Mouse (Mus musculus) forebrain, postnatal 0 days (tissue): ENCODE measurements at regions not wholly inside any gene's neighbourhood (a gene's known extent, or its start where the extent isn't known, plus 50 kb on each side); places are given as distances from the start of the nearest gene placed in this dataset.
A peak's percentile ranks its signal among the peaks of the same experiment; 100 is the strongest.

Source experiments
- ATAC-seq: fragments of 200-750 bp; cut with Nextera tagmentation; 2 replicates; pipeline ENCODE4 v1.8.0; 2017; ENCODE audit warnings: mild to moderate bottlenecking, moderate library complexity
- DNase-seq: peaks from one replicate; pipeline ENCODE4 v3.0.0-alpha.2; 2015
- H3K27ac ChIP-seq: fragments of 300-500 bp; sonication (generic); 2 replicates; pipeline ENCODE4 v1.5.1; 2014; ENCODE audit warnings: low read depth, mild to moderate bottlenecking, antibody characterized with exemption, low read length, moderate library complexity, mixed read lengths
- H3K27me3 ChIP-seq: fragments of 300-500 bp; sonication (generic); 2 replicates; pipeline ENCODE4 v1.6.1; 2014; ENCODE audit warnings: mild to moderate bottlenecking, low read length, mixed read lengths; ENCODE audit not compliant: insufficient read depth
- H3K36me3 ChIP-seq: fragments of 300-500 bp; sonication (generic); 2 replicates; pipeline ENCODE4 v1.6.1; 2014; ENCODE audit warnings: mild to moderate bottlenecking, moderate library complexity; ENCODE audit not compliant: insufficient read depth
- H3K4me1 ChIP-seq: fragments of 300-500 bp; sonication (generic); 2 replicates; pipeline ENCODE4 v1.6.1; 2014; ENCODE audit warnings: antibody characterized with exemption; ENCODE audit not compliant: insufficient read depth
- H3K4me2 ChIP-seq: fragments of 300-500 bp; sonication (generic); 2 replicates; pipeline ENCODE4 v1.6.1; 2014; ENCODE audit warnings: low read depth, mild to moderate bottlenecking, moderate library complexity
- H3K4me3 ChIP-seq: fragments of 300-500 bp; sonication (generic); 2 replicates; pipeline ENCODE4 v1.5.1; 2014; ENCODE audit warnings: low read depth, low read length, mixed read lengths
- H3K9ac ChIP-seq: fragments of 300-500 bp; sonication (generic); 2 replicates; pipeline ENCODE4 v1.6.1; 2014; ENCODE audit warnings: mild to moderate bottlenecking
- H3K9me3 ChIP-seq: fragments of 300-500 bp; sonication (generic); 2 replicates; pipeline ENCODE4 v1.6.1; 2016; ENCODE audit warnings: low read length
- CTCF ChIP-seq: sonication (generic); IDR thresholded peaks from 2 replicates; pipeline ENCODE4 v1.5.1; 2016; ENCODE audit warnings: antibody characterized with exemption, control low read depth, low read depth
- WGBS: fragments of 180-500 bp; shearing (Covaris S2); extraction: QIAGEN DNeasy Blood & Tissue Kit; methylation state at CpG from one replicate; pipeline ENCODE4 v1.1.7; 2014; 5-methylcytosine and 5-hydroxymethylcytosine counted together

GRCm38 (mm10) chr15:37154934-37155333 is 147.4 kb upstream of the Zfp706 start:
- no peaks in the 10 kb centered on the region for H3K9me3 ChIP-seq
- no peak overlapping the region for H3K27ac ChIP-seq
- no peak overlapping the region for H3K9ac ChIP-seq
- WGBS, result 84% methylated on average over 4 of the region's 4 CpGs
- H3K4me1 ChIP-seq, result no peaks in the 10 kb centered on the region
- ATAC-seq (no peak), DNase-seq (no peak)
- H3K36me3 ChIP-seq, result no peaks in the 10 kb centered on the region
- no peak overlapping the region for H3K4me3 ChIP-seq
- TF ChIP-seq CTCF, result no peak
- no peak overlapping the region for H3K4me2 ChIP-seq
- H3K27me3 ChIP-seq, result no peaks in the 10 kb centered on the region

GRCm38 (mm10) chr15:37153177-37153576 is 145.6 kb upstream of the Zfp706 start:
- WGBS, result 85% methylated on average over 6 of the region's 6 CpGs
- no peaks in the 10 kb centered on the region for H3K27me3 ChIP-seq
- H3K36me3 ChIP-seq, result no peaks in the 10 kb centered on the region
- no peak for DNase-seq
- no peaks in the 10 kb centered on the region for H3K9me3 ChIP-seq
- H3K27ac ChIP-seq, result no peak overlapping the region
- no peak overlapping the region for H3K4me3 ChIP-seq
- no peaks in the 10 kb centered on the region for H3K4me1 ChIP-seq
- ATAC-seq, result no peak
- no peak overlapping the region for H3K4me2 ChIP-seq
- no peak overlapping the region for H3K9ac ChIP-seq
- TF ChIP-seq CTCF, result no peak

GRCm38 (mm10) chr15:37135590-37136164 is 128.1 kb upstream of the Zfp706 start:
- Histone ChIP-seq H3K4me1 (peaks cover 17% of the 10 kb centered on the region), H3K36me3 (no peaks in the 10 kb centered on the region), H3K4me3 (peak overlapping the region; percentile 44), H3K27ac (peak overlapping the region; percentile 92), H3K4me2 (peak overlapping the region; percentile 79), H3K27me3 (no peaks in the 10 kb centered on the region), H3K9me3 (no peaks in the 10 kb centered on the region), H3K9ac (peak overlapping the region; percentile 81)
- DNase-seq (peak; percentile 78), ATAC-seq (peak; percentile 77)
- no peak for TF ChIP-seq CTCF
- under 1% methylated on average over 34 of the region's 35 CpGs for WGBS

- peak overlapping the region; percentile 79 for H3K4me2 ChIP-seq
- peaks cover 17% of the 10 kb centered on the region for H3K4me1 ChIP-seq
- peak overlapping the region; percentile 92 for H3K27ac ChIP-seq
- no peaks in the 10 kb centered on the region for H3K36me3 ChIP-seq
- 18% methylated on average over 20 of the region's 20 CpGs for WGBS
- H3K9me3 ChIP-seq, result no peaks in the 10 kb centered on the region
- H3K27me3 ChIP-seq, result no peaks in the 10 kb centered on the region
- peak overlapping the region; percentile 81 for H3K9ac ChIP-seq
- H3K4me3 ChIP-seq, result peak overlapping the region; percentile 44
- TF ChIP-seq CTCF, result no peak
- DNase-seq (peak; percentile 78), ATAC-seq (peak; percentile 53)
Measured at GRCm38 (mm10) chr15:37134913-37135589, 127.5 kb upstream of the Zfp706 start.

- peak; percentile 56 for DNase-seq
- no peak for TF ChIP-seq CTCF
- Histone ChIP-seq H3K36me3 (no peaks in the 10 kb centered on the region), H3K4me3 (no peak overlapping the region), H3K9ac (no peak overlapping the region), H3K9me3 (no peaks in the 10 kb centered on the region), H3K4me1 (peaks cover 17% of the 10 kb centered on the region), H3K27ac (peak overlapping the region; percentile 92), H3K4me2 (no peak overlapping the region), H3K27me3 (no peaks in the 10 kb centered on the region)
- ATAC-seq, result 0 out of 2 replicates have a peak, but pooled peaks have one; percentile 4
- 39% methylated on average over 4 of the region's 4 CpGs for WGBS
Measured at GRCm38 (mm10) chr15:37134386-37134785, 126.8 kb upstream of the Zfp706 start.

GRCm38 (mm10) chr15:37133916-37134315 is 126.3 kb upstream of the Zfp706 start:
- peak; percentile 85 for ATAC-seq
- peak; percentile 86 for TF ChIP-seq CTCF
- DNase-seq, result peak; percentile 79
- Histone ChIP-seq H3K36me3 (no peaks in the 10 kb centered on the region), H3K4me1 (peaks cover 17% of the 10 kb centered on the region), H3K9me3 (no peaks in the 10 kb centered on the region), H3K4me3 (no peak overlapping the region), H3K4me2 (no peak overlapping the region), H3K9ac (no peak overlapping the region), H3K27ac (0 out of 2 replicates have a peak overlapping the region, but pooled peaks have one; percentile 92), H3K27me3 (no peaks in the 10 kb centered on the region)
- 21% methylated on average over 5 of the region's 5 CpGs for WGBS

GRCm38 (mm10) chr15:37127681-37128080 is 120.1 kb upstream of the Zfp706 start:
- 87% methylated on average over 7 of the region's 7 CpGs for WGBS
- DNase-seq, result no peak
- Histone ChIP-seq H3K36me3 (no peaks in the 10 kb centered on the region), H3K4me3 (no peak overlapping the region), H3K9ac (no peak overlapping the region), H3K4me1 (no peaks in the 10 kb centered on the region), H3K27me3 (no peaks in the 10 kb centered on the region), H3K4me2 (no peak overlapping the region), H3K9me3 (no peaks in the 10 kb centered on the region), H3K27ac (no peak overlapping the region)
- no peak for TF ChIP-seq CTCF
- ATAC-seq, result no peak
